Mouse (Mus musculus) ES-E14 (cell line): ENCODE data around the gene Siah1a.

Experiments
- CHD2 ChIP-seq: IDR thresholded peaks from 2 replicates; pipeline ENCODE4 v1.6.1; 2014; ENCODE audit warnings: mild to moderate bottlenecking, low read depth, low read length, inconsistent platforms
- HCFC1 ChIP-seq: IDR thresholded peaks from 2 replicates; pipeline ENCODE4 v1.6.1; 2012; ENCODE audit warnings: low read length, inconsistent platforms, borderline replicate concordance; ENCODE audit not compliant: insufficient read depth
- MAFK ChIP-seq: IDR thresholded peaks from 2 replicates; pipeline ENCODE4 v1.6.1; 2014; ENCODE audit warnings: mild to moderate bottlenecking, low read depth, low read length, inconsistent platforms; ENCODE audit not compliant: insufficient read depth
- ZC3H11A ChIP-seq: IDR thresholded peaks from 2 replicates; pipeline ENCODE4 v1.6.1; 2012; ENCODE audit warnings: low read depth, mild to moderate bottlenecking, inconsistent platforms, low read length, borderline replicate concordance
- ZNF384 ChIP-seq: IDR thresholded peaks from 2 replicates; pipeline ENCODE4 v1.6.1; 2012; ENCODE audit warnings: low read depth, low read length, inconsistent platforms

DNA sequence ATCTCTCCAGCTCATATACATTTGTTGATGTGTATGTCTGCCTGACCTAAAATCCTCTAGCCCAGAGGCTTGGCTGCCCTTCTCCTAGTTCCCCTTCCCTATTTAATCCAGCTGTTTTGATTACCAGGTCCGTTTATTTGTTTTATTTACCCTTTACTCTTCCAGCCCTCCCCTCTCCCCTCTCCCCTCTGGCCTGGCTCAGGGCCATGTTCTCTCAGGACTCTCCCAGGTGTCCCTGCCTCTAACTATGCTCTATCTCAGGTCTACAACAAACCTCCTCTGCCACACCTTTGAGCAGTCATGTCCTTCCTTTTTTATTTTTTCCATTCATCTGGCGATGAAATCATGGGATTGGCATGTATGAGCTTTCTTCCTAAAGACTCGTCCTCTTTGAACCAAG lies 15.4 kb downstream of the Siah1a start:
- no peak for TF ChIP-seq MAFK
- TF ChIP-seq ZC3H11A = no peak
- TF ChIP-seq HCFC1 = no peak
- TF ChIP-seq ZNF384 = no peak
- no peak for TF ChIP-seq CHD2
